Mouse (Mus musculus) intestine, embryonic 16.5 days (tissue): ENCODE results near the gene Cln3. TPM values are rescaled to one million over a fixed set of nuclear protein-coding genes. Genes with fewer than 3 reads are reported as not detected.

ENCODE experiments used
- ATAC-seq: fragments of 200-750 bp; cut with Nextera tagmentation; 2 replicates; pipeline ENCODE4 v1.8.0; 2017; ENCODE audit warnings: moderate TSS enrichment, moderate library complexity
- H3K27ac ChIP-seq: fragments of 300-500 bp; sonication (generic); 2 replicates; pipeline ENCODE4 v1.5.1; 2014; ENCODE audit warnings: mild to moderate bottlenecking, low read length
- H3K27me3 ChIP-seq: fragments of 300-500 bp; sonication (generic); replicated peaks from 2 replicates; pipeline ENCODE4 v1.6.1; 2014; ENCODE audit warnings: low read length, control low read depth, mixed read lengths; ENCODE audit not compliant: control insufficient read depth, insufficient read depth
- H3K36me3 ChIP-seq: fragments of 300-500 bp; sonication (generic); 2 replicates; pipeline ENCODE4 v1.6.1; 2014; ENCODE audit warnings: low read length, control low read depth; ENCODE audit not compliant: control insufficient read depth, insufficient read depth
- H3K4me1 ChIP-seq: fragments of 300-500 bp; sonication (generic); 2 replicates; pipeline ENCODE4 v1.6.1; 2014; ENCODE audit warnings: low read length, control low read depth, mixed read lengths; ENCODE audit not compliant: control insufficient read depth, insufficient read depth
- H3K4me2 ChIP-seq: fragments of 300-500 bp; sonication (generic); 2 replicates; pipeline ENCODE4 v1.6.1; 2014; ENCODE audit warnings: low read depth, low read length, control low read depth
- H3K4me3 ChIP-seq: fragments of 300-500 bp; sonication (generic); 2 replicates; pipeline ENCODE4 v1.5.1; 2014; ENCODE audit warnings: mild to moderate bottlenecking, low read length
- H3K9ac ChIP-seq: fragments of 300-500 bp; sonication (generic); 2 replicates; pipeline ENCODE4 v1.6.1; 2014; ENCODE audit warnings: low read depth, low read length
- H3K9me3 ChIP-seq: fragments of 300-500 bp; sonication (generic); 2 replicates; pipeline ENCODE4 v1.6.1; 2016; ENCODE audit warnings: low read length, control low read depth; ENCODE audit not compliant: control insufficient read depth
- WGBS: fragments of 180-500 bp; shearing (Covaris S2); extraction: QIAGEN DNeasy Blood & Tissue Kit; methylation state at CpG from one replicate; pipeline ENCODE4 v1.1.7; 2014; 5-methylcytosine and 5-hydroxymethylcytosine counted together
- polyA plus RNA-seq: library from polyadenylated mRNA; unstranded; fragments of >200 nt; fragmentation: Nextera tagmentation; extraction: Ambion mirVana; gene quantifications from 2 replicates; pipeline ENCODE4 v1.2.1, GENCODE M21; 2015

Gene Cln3
- polyA plus RNA-seq, 1 experiment from 2014 or later: 44.7 TPM

DNA sequence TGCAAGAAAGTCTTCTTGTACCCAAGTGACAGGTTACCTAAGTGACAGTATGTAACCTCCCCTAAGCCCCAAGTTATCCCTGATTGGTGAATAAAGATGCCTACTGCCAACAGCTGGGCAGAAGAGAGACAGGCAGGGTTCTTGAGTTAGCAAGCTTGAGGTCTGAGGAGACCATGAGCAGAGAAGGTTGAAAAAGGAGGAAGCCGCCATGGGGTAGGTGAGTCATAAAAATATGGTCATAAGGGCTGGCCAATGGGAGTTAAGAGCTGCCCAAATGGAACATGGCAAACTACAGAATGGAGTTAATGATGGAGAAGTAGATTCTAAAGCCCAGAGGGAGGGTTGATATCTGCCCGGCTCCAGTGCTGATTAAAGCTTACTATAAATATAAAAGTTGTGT, 40.0 kb downstream of the Cln3 start:
- Histone ChIP-seq H3K4me3 (no peak overlapping the region), H3K4me2 (no peak overlapping the region), H3K36me3 (peaks cover 8% of the 10 kb centered on the region), H3K27ac (no peak overlapping the region), H3K4me1 (no peaks in the 10 kb centered on the region), H3K27me3 (no peaks in the 10 kb centered on the region), H3K9me3 (no peaks in the 10 kb centered on the region), H3K9ac (no peak overlapping the region)
- ATAC-seq: no peak
- WGBS: 87% methylated on average over 2 of the region's 2 CpGs

DNA sequence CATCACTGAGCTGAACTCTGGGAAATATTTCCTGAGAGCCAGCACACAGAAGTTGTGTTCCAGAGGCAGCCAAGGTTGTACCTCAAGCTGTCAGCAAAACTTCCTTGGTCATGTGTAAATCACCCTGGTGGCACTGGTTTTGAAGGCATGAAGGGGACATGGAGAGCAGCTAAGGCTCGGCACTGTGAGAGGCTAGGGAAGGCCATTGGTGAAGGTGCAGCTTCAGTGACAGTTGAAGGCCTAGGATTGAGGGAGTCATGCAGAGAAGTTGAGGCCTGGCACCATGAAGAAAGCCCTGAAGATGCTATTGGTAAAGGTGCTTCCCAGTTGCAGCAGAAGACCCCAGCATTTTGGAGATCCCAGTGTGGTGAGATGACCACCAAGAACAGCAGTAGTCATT, 44.0 kb downstream of the Cln3 start:
- H3K27ac ChIP-seq: no peak overlapping the region
- no peaks in the 10 kb centered on the region for H3K9me3 ChIP-seq
- no peak overlapping the region for H3K4me3 ChIP-seq
- H3K27me3 ChIP-seq: no peaks in the 10 kb centered on the region; the same call in 1 of the 2 replicates
- no peak overlapping the region for H3K4me2 ChIP-seq
- H3K4me1 ChIP-seq: no peaks in the 10 kb centered on the region
- 92% methylated on average over 1 of the region's 1 CpGs for WGBS
- H3K9ac ChIP-seq: no peak overlapping the region
- peaks cover 3% of the 10 kb centered on the region for H3K36me3 ChIP-seq
- ATAC-seq: no peak

DNA sequence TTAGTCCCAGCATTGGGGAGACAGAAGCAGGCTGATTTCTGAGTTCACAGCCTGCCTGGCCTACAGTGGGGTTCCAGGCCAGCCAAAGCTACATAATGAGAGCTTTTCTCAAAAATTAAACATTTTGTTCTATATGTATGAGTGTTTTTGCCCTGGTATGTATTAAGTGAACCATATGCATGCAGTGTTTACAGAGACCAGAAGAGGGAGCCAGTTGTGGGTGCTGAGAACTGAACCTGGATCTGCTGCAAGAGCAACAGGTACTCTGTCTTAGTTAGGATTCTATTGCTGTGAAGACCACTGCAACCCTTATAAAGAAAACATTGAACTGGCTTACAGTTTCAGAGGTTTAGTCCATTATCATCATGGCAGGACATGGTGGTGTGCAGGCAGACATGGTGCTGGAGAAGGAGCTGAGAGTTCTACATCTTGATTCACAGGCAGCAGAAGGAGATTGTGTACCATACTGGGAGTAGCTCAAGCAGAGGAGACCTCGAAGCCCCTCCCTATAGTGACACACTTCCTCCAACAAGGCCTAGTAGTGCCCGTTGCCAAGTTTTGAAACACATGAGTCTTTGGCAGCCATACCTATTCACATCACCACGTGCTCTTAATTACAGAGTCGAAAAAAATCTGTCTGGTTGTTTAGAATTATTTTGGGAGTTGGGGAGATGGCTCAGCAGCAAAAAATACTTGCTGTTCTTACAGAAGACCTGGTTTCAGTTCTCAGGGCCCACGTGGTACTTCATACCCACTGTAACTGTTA, 47.6 kb downstream of the Cln3 start:
- Histone ChIP-seq H3K27me3 (peaks cover 2% of the 10 kb centered on the region; the same call in 1 of the 2 replicates), H3K36me3 (no peaks in the 10 kb centered on the region), H3K9me3 (no peaks in the 10 kb centered on the region), H3K9ac (no peak overlapping the region), H3K27ac (no peak overlapping the region), H3K4me2 (no peak overlapping the region), H3K4me3 (no peak overlapping the region), H3K4me1 (peaks cover 5% of the 10 kb centered on the region; the same call in 1 of the 2 replicates)
- no peak for ATAC-seq
- 73% methylated on average over 5 of the region's 5 CpGs for WGBS

DNA sequence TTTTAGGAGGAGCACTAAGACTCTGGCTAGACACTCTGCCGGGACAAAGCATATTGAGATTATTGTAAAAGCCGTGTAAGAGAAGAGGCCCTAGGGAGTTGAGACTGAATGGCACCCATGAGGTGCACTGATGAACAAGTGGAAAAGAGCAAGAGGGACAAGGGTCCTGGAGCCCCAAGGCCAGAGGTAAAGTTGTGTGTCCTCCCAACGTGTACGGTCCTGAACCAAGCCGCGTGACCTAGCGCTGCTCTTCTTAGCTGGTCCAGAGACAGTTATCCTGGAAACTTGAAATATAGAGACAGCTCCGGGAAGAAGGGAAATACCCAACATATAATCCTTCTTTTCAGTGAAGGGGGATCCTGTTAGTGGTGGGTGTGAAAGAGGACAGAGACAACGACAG, 49.2 kb downstream of the Cln3 start:
- Histone ChIP-seq H3K36me3 (no peaks in the 10 kb centered on the region), H3K4me3 (peak overlapping the region; percentile 52), H3K9me3 (no peaks in the 10 kb centered on the region), H3K9ac (peak overlapping the region; percentile 65), H3K4me2 (peak overlapping the region; percentile 88), H3K27me3 (peaks cover 2% of the 10 kb centered on the region; the same call in 1 of the 2 replicates), H3K4me1 (peaks cover 5% of the 10 kb centered on the region; the same call in 1 of the 2 replicates), H3K27ac (no peak overlapping the region)
- 65% methylated on average over 9 of the region's 9 CpGs for WGBS
- ATAC-seq: no peak

DNA sequence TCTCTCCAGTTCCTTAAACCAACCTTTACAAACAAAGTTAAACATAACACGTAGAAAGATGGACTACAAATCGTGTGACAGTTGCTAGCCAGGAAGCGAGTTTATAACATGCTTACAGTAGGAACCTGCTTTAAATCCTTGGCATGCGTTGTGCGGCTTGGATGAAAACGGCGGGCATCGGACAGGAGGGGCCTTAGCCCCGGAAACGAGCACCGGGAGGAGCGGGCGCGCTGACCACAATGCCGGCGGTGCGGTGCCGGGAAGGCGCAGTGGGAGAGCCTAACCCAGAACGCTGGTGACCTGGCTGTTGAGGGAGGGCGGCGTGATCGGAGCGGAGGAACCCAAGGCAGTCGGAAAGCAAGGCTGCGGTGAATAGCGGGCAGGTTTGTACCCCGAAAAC, 49.9 kb downstream of the Cln3 start:
- H3K9me3 ChIP-seq: no peaks in the 10 kb centered on the region

DNA sequence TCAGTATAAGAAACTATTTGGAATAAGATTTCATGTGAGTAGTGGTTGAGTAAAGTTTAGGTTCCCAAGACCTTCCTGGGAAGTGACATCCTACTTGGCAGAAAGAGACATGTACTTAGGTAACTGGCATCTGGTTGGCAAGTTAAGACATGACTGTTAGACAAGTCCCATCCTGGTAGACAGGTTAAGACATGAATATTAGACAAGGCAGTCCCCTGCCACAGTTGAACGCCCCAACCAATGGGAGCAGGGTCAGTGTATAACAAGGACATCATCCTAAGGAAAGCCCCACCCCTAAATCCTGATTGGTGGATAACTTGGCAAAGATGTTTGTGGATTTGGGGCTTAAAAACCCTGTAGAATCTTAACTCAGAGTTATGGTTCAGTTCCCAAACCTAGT, 52.2 kb downstream of the Cln3 start:
- ATAC-seq: no peak
- H3K9me3 ChIP-seq: no peaks in the 10 kb centered on the region
- no peak overlapping the region for H3K27ac ChIP-seq
- H3K9ac ChIP-seq: no peak overlapping the region
- no peak overlapping the region for H3K4me2 ChIP-seq
- 85% methylated on average over 1 of the region's 1 CpGs for WGBS
- H3K36me3 ChIP-seq: no peaks in the 10 kb centered on the region
- H3K27me3 ChIP-seq: peaks cover 2% of the 10 kb centered on the region; the same call in 1 of the 2 replicates
- H3K4me1 ChIP-seq: peaks cover 5% of the 10 kb centered on the region; the same call in 1 of the 2 replicates
- no peak overlapping the region for H3K4me3 ChIP-seq

More for the DNA sequence above, 49.9 kb downstream of the Cln3 start:
- peaks cover 5% of the 10 kb centered on the region; the same call in 1 of the 2 replicates for H3K4me1 ChIP-seq
- peak overlapping the region; percentile 65 for H3K9ac ChIP-seq
- 3% methylated on average over 28 of the region's 28 CpGs for WGBS
- peaks cover 2% of the 10 kb centered on the region; the same call in 1 of the 2 replicates for H3K27me3 ChIP-seq
- peak overlapping the region; percentile 52 for H3K4me3 ChIP-seq
- no peak overlapping the region for H3K27ac ChIP-seq
- 0 out of 2 replicates have a peak, but pooled peaks have one; percentile 28 for ATAC-seq
- H3K36me3 ChIP-seq: no peaks in the 10 kb centered on the region
- H3K4me2 ChIP-seq: peak overlapping the region; percentile 88

DNA sequence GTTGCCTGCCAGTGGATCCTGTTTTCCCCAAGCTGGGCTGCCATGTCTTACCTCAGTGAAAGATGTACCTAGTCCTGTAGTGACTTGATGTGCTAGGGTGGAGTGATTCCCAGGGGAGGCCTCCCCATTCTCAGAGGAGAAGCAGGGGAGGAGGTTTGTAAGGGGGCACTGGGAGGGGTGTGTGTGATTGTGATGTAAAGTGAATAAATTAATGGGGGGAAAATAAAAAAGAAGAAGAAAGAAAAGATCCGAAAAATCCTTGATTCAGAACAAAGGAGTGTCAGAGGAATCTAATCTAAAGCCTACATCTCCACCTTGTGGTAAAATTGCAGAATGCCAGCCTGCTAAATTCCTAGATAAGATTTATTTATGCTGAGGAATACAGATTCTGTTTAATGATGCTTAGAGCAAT, 57.4 kb downstream of the Cln3 start:
- H3K9me3 ChIP-seq: no peaks in the 10 kb centered on the region
- H3K27ac ChIP-seq: no peak overlapping the region
- H3K4me1 ChIP-seq: no peaks in the 10 kb centered on the region
- peak overlapping the region; percentile 51; the same call in 1 of the 2 replicates for H3K9ac ChIP-seq
- H3K4me3 ChIP-seq: no peak overlapping the region
- H3K4me2 ChIP-seq: no peak overlapping the region
- no peak for ATAC-seq
- no peaks in the 10 kb centered on the region for H3K27me3 ChIP-seq
- no peaks in the 10 kb centered on the region for H3K36me3 ChIP-seq
- WGBS: 11% methylated on average over 1 of the region's 1 CpGs

DNA sequence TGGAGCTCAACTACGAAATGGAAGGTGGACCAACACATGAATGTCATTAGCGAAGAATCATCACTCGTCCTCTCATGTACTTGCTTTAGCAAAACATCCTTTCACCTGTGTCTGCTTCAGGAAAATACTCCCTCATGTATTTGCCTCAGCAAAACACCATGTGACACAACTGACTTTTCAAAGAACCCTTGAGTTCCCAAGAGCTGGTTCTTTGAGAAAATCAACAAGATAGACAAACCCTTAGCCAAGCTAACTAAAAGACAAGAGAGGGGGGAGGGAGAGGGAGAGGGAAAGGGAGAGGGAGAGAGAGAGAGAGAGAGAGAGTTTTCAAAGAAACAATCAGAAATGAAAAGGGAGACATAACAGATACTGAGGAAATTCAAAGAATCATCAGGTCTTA, 62.3 kb downstream of the Cln3 start:
- H3K9me3 ChIP-seq: no peaks in the 10 kb centered on the region
- H3K9ac ChIP-seq: no peak overlapping the region
- H3K4me2 ChIP-seq: no peak overlapping the region
- 86% methylated on average over 3 of the region's 3 CpGs for WGBS
- H3K27me3 ChIP-seq: no peaks in the 10 kb centered on the region
- H3K27ac ChIP-seq: no peak overlapping the region
- no peaks in the 10 kb centered on the region for H3K36me3 ChIP-seq
- H3K4me3 ChIP-seq: no peak overlapping the region
- ATAC-seq: no peak
- 0 out of 2 replicates have a peak, but pooled peaks cover under 1% of the 10 kb centered on the region for H3K4me1 ChIP-seq
